Mouse (Mus musculus) spleen, adult 2 months (tissue): ENCODE results near the gene Itsn1.

Experiments
- CTCF ChIP-seq: fragments of 200-500 bp; IDR thresholded peaks from 2 replicates; pipeline ENCODE4 v1.5.1; 2011; ENCODE audit warnings: mild to moderate bottlenecking, inconsistent platforms; ENCODE audit not compliant: insufficient read depth, insufficient read length, insufficient replicate concordance; ENCODE audit errors: extremely low read depth
- POLR2A ChIP-seq: fragments of 200-500 bp; IDR thresholded peaks from 2 replicates; pipeline ENCODE4 v1.6.1; 2011; ENCODE audit warnings: low read depth, low read length, inconsistent platforms

GRCm38 (mm10) chr16:91879101-91879500 is 150.0 kb downstream of the Itsn1 start:
- no peak for TF ChIP-seq POLR2A
- TF ChIP-seq CTCF, result no peak
